In the genomic region with DNA sequence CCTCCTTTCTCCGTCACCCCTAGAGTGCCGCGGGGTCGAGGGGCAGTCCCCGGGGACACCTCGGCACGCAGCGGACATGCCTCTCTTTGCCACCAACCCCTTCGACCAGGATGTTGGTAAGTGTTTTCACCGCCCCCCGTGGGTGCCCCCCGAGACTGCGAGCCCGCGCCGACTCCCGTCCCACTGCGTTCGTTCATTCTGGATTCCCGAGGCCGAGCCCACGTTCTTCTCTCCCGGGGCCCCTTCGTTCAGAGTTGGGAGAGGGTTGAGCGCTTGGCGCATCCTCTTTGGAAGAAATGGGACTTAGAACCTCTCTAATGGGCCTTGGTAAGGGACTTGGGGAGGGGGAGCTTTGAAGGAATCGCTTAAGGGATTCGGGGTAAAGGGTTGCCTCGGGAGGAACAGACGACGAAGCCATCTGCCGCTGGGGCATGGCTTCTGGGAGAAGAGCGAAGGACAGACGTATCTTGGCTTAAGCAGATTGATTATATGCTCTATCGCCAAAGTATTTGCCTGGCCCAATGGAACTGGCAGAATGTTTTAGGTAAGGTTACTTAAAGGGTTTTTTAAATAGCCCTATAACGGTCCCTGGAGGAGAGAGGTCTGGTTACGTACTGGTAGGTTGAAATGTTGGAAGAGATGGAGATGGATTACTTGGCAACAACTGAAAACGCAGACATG, we compare ENCODE assay signal across 8 mouse cellular contexts. TPM values are rescaled to one million over a fixed set of nuclear protein-coding genes. Genes with fewer than 3 reads are reported as not detected.
DNase-seq lines count a peak whose midpoint lies in the region; ATAC-seq and TF ChIP-seq lines count a peak whose summit lies in the region.

No protein-coding gene starts in this region.

- POLR2A ChIA-PET in Patski (lab: Charles Lee) = no interaction called here

- no peaks in the 10 kb centered on the region for H3K27me3 ChIP-seq in heart, embryonic 15.5 days
- H3K27me3 ChIP-seq in Patski = no peaks in the 10 kb centered on the region
- H3K27me3 ChIP-seq in forebrain, postnatal 0 days (ENCODE audit: insufficient read depth, low read length) = no peaks in the 10 kb centered on the region
- no peaks in the 10 kb centered on the region for H3K27me3 ChIP-seq in liver, postnatal 0 days (ENCODE audit: insufficient read depth, low read length)

- no peaks in the 10 kb centered on the region for H3K9me3 ChIP-seq in heart, embryonic 15.5 days (replicated peaks)
- no peaks in the 10 kb centered on the region for H3K9me3 ChIP-seq in forebrain, postnatal 0 days (ENCODE audit: low read length)
- H3K9me3 ChIP-seq in liver, postnatal 0 days (ENCODE audit: low read length) = no peaks in the 10 kb centered on the region

- WGBS in heart, embryonic 15.5 days = under 1% methylated on average over 38 of the region's 38 CpGs
- WGBS in forebrain, postnatal 0 days = under 1% methylated on average over 38 of the region's 38 CpGs
- under 1% methylated on average over 31 of the region's 38 CpGs for WGBS in liver, postnatal 0 days (ENCODE audit: insufficient replicate concordance)

- in situ Hi-C loops in Patski (cut with MboI; ENCODE audit: low pct_unique_long_range_greater_than_20kb) = no loop called here

- no peak for TF ChIP-seq EP300 in liver, postnatal 0 days (IDR thresholded peaks at IDR 0.05; ENCODE audit: low read depth)

- H3K4me3 ChIP-seq in heart, embryonic 15.5 days = peak overlapping the region; percentile 98
- peak overlapping the region; percentile 74 for H3K4me3 ChIP-seq in forebrain, postnatal 0 days (ENCODE audit: low read depth, low read length)
- H3K4me3 ChIP-seq in liver, postnatal 0 days (ENCODE audit: low read depth, low read length) = peak overlapping the region; percentile 95

- H3K9ac ChIP-seq in heart, embryonic 15.5 days = peak overlapping the region; percentile 93
- H3K9ac ChIP-seq in forebrain, postnatal 0 days = peak overlapping the region; percentile 96
- peak overlapping the region; percentile 98 for H3K9ac ChIP-seq in liver, postnatal 0 days (replicated peaks)

- TF ChIP-seq CTCF in Patski (IDR thresholded peaks at IDR 0.05) = no peak
- TF ChIP-seq CTCF in forebrain, postnatal 0 days (IDR thresholded peaks at IDR 0.05; ENCODE audit: low read depth) = no peak; the same call in 1 of the 2 replicates
- no peak for TF ChIP-seq CTCF in liver, postnatal 0 days (IDR thresholded peaks at IDR 0.05; ENCODE audit: low read depth)

- DNase-seq in heart, adult 8-10 months (ENCODE audit: low spot score) = no peak
- DNase-seq in Patski (ENCODE audit: low read depth, low spot score) = no peak
- no peak for DNase-seq in forebrain, postnatal 0 days
- no peak for DNase-seq in liver, postnatal 0 days
- DNase-seq in urinary bladder, postnatal 14 days (ENCODE audit: low spot score) = no peak
- no peak for DNase-seq in spleen, postnatal 14 days (ENCODE audit: low spot score in 2 of 2)
- DNase-seq in layer of hippocampus, adult 8-10 months (ENCODE audit: low spot score in 2 of 2) = no peak

- no peak for ATAC-seq in heart, embryonic 15.5 days (replicated peaks; ENCODE audit: insufficient number of reproducible peaks, insufficient read depth, low FRiP score, low read depth)
- ATAC-seq in Patski = peak; percentile 29
- peak; percentile 47 for ATAC-seq in forebrain, postnatal 0 days
- no peak for ATAC-seq in liver, postnatal 0 days

- H3K4me2 ChIP-seq in heart, embryonic 15.5 days = peak overlapping the region; percentile 63
- peak overlapping the region; percentile 57 for H3K4me2 ChIP-seq in forebrain, postnatal 0 days (ENCODE audit: low read depth)
- peak overlapping the region; percentile 88 for H3K4me2 ChIP-seq in liver, postnatal 0 days (ENCODE audit: low read depth, low read length)

- H3K36me3 ChIP-seq in heart, embryonic 15.5 days = no peaks in the 10 kb centered on the region
- no peaks in the 10 kb centered on the region for H3K36me3 ChIP-seq in forebrain, postnatal 0 days (ENCODE audit: insufficient read depth)
- no peaks in the 10 kb centered on the region for H3K36me3 ChIP-seq in liver, postnatal 0 days (replicated peaks; ENCODE audit: insufficient read depth, low read length)

- H3K27ac ChIP-seq in heart, embryonic 15.5 days = peak overlapping the region; percentile 91
- peak overlapping the region; percentile 98 for H3K27ac ChIP-seq in forebrain, postnatal 0 days (ENCODE audit: low read depth, low read length)
- peak overlapping the region; percentile 99 for H3K27ac ChIP-seq in liver, postnatal 0 days (ENCODE audit: low read depth)

- CTCF ChIA-PET in Patski (lab: Charles Lee) = interaction anchor here (1.5 kb wide), 1 partner anchor 27 kb away, joined by 3 read pairs; no protein-coding TSS in a partner anchor

- H3K4me1 ChIP-seq in heart, embryonic 15.5 days (replicated peaks) = peaks cover 23% of the 10 kb centered on the region
- H3K4me1 ChIP-seq in forebrain, postnatal 0 days (ENCODE audit: insufficient read depth) = peaks cover 12% of the 10 kb centered on the region; the same call in 1 of the 2 replicates
- H3K4me1 ChIP-seq in liver, postnatal 0 days (ENCODE audit: insufficient read depth) = peaks cover 28% of the 10 kb centered on the region

RNA-seq across cellular contexts. Expression of gene Stam, which starts 0.5 kb away (rescaled TPM):
- polyA plus RNA-seq in heart, embryonic 15.5 days (2015; fragmentation: Nextera tagmentation; extraction: Ambion mirVana) = 50.0 and 62.5 TPM in 2 replicates
- total RNA-seq in heart, adult 8-10 months (2022) = 10 to 100 TPM; 22.9 to 26.7 (median 23.8) TPM
- 55.2 TPM for polyA plus RNA-seq in Patski (2021)
- total RNA-seq in forebrain, postnatal 0 days (2014; rRNA removed) = 88.1 and 99.9 TPM in 2 replicates
- polyA plus RNA-seq in forebrain, postnatal 0 days (2015; fragmentation: Nextera tagmentation; extraction: Ambion mirVana) = 74.6 and 100 TPM in 2 replicates
- polyA plus RNA-seq in liver, postnatal 0 days (2015; fragmentation: Nextera tagmentation; extraction: Ambion mirVana) = 13.3 and 15.6 TPM in 2 replicates
- 100 to 1,000 TPM in 1 of 4 experiments, 10 to 100 TPM in 3; 83.8 to 108 (median 94.2) TPM for total RNA-seq in layer of hippocampus, adult 8-10 months (2022)

RNA-seq across cellular contexts. Expression of gene Hacd1, which starts 18.4 kb away (rescaled TPM):
- 188 and 228 TPM in 2 replicates for polyA plus RNA-seq in heart, embryonic 15.5 days (2015; fragmentation: Nextera tagmentation; extraction: Ambion mirVana)
- total RNA-seq in heart, adult 8-10 months (2022) = 10 to 100 TPM; 41.9 to 56.1 (median 50.6) TPM
- 18.7 TPM for polyA plus RNA-seq in Patski (2021)
- total RNA-seq in forebrain, postnatal 0 days (2014; rRNA removed) = 60.3 and 67.5 TPM in 2 replicates
- polyA plus RNA-seq in forebrain, postnatal 0 days (2015; fragmentation: Nextera tagmentation; extraction: Ambion mirVana) = 82.2 and 90.4 TPM in 2 replicates
- 68.3 and 72.2 TPM in 2 replicates for polyA plus RNA-seq in liver, postnatal 0 days (2015; fragmentation: Nextera tagmentation; extraction: Ambion mirVana)
- 10 to 100 TPM; 11.3 to 16.5 (median 13.0) TPM for total RNA-seq in layer of hippocampus, adult 8-10 months (2022)

Comparison
In these comparisons a context has a peak if more than half of its experiments do, and no peak if none do; other contexts are left out.
1. ATAC-seq: peak in Patski (single experiment) and forebrain, postnatal 0 days (single experiment); none in heart, embryonic 15.5 days (single experiment) and liver, postnatal 0 days (single experiment).
2. Peak in every context shown above with its lines, with median percentiles within 50 percentile points of each other: H3K27ac ChIP-seq, H3K4me2 ChIP-seq, H3K4me3 ChIP-seq and H3K9ac ChIP-seq.